Mouse (Mus musculus): ENCODE results near the gene Scamp4. TPM values are rescaled to one million over a fixed set of nuclear protein-coding genes. Genes with fewer than 3 reads are reported as not detected.
A peak's percentile ranks its signal among the peaks of the same experiment; 100 is the strongest.
"Not testable (repeated sequence)": the region's sequence is repeated elsewhere in the genome, so short reads cannot be mapped to it uniquely, and the experiment has no call there.

Scamp4 gene
- polyA plus RNA-seq, 1 experiment from 2014 or later, result 41.9 TPM

DNA sequence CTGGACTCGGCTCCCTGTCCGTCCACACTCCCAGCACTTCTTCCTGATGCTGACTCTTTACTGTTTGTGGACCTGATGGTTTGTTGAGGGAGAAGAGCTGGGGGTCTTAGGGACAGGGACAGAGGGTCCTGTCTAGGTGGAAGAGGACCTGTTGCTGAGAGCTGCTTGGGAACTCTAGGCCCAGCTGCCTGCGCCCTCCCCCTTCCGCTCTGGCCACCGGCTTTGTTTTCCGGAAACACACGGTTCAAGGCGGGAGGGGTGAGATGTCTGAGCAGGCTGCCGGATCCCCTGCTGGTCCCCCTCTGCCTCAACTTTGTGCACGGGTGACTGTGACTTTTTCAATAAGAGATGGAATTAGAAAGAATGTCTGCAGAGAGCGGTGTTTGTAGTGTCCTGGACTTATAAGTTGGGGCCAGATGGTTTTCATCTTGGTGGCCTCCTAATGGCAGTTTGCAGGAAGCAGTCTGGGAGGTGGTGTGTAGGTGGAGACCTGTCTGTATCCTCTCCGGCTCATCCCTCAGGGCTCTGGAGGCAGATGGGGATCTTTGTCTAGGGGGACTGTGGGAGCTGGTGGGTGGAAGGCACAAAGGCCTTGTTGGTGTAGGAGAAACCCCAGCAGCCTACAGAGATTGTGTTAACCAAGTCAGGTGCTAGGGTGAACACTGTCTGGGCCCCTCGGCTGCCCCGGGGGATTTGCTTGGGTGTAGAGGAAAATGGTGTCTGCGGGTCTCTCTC, 21.0 kb downstream of the Scamp4 start:
- Histone ChIP-seq H3K9me3 (replicated peaks) (no peaks in the 10 kb centered on the region), H3K36me3 (replicated peaks) (no peaks in the 10 kb centered on the region), H3K4me1 (replicated peaks) (peaks cover 80% of the 10 kb centered on the region), H3K9ac (peak overlapping the region; percentile 88), H3K4me3 (replicated peaks) (peak overlapping the region; percentile 89), H3K4me2 (peak overlapping the region; percentile 97), H3K27me3 (no peaks in the 10 kb centered on the region), H3K27ac (replicated peaks) (peak overlapping the region; percentile 99)
- no peak for ATAC-seq (ENCODE audit: insufficient read depth)
- 13% methylated on average over 15 of the region's 15 CpGs for WGBS (ENCODE audit: insufficient replicate concordance)

DNA sequence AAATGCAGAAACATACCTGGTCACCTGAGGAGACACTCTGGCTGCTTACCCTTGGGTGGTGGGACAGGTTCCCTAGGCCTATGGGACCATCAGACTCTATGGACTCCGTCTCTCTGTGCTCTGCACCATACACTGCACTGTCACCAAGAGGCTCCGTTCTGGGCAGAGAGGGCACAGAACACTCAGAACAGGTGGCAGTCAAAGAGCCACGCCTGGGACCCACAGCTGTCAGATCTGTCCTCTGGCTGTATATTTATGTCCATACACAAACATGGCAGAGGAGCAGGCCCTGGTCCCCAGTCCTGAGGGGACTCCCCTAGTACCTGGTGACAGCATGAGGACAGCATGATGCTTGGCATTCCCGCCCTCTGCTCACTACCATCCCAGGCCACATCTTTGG, 23.1 kb downstream of the Scamp4 start:
- no peak for ATAC-seq (ENCODE audit: insufficient read depth)
- 0 out of 2 replicates have a peak overlapping the region, but pooled peaks have one; percentile 34 for H3K27ac ChIP-seq (replicated peaks)
- 73% methylated on average over 4 of the region's 4 CpGs for WGBS (ENCODE audit: insufficient replicate concordance)

DNA sequence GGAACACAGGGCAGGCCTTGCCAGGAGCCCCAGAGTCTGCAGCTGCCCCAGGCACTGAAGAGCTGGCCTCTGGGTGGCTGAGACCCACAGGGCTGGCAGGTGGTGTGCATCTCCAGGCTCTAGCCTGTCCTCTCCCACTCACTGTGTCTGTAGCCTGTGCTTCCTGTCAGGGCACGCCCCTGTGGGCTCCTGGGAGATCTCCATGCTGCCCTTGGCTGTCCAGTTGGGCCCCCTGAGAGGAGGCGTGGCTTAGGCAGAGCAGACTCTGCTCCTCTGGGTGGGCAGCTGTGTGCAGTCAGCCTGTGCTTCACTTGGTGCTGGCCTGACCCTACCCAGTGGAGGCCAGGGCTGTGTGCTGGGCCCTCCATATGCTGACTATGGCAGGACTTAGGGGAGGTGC, 25.0 kb downstream of the Scamp4 start:
- WGBS (ENCODE audit: insufficient replicate concordance), result 37% methylated on average over 2 of the region's 2 CpGs
- H3K4me3 ChIP-seq (replicated peaks), result no peak overlapping the region
- H3K9ac ChIP-seq, result no peak overlapping the region
- ATAC-seq (ENCODE audit: insufficient read depth), result no peak
- no peak overlapping the region for H3K4me2 ChIP-seq
- no peaks in the 10 kb centered on the region for H3K27me3 ChIP-seq
- no peaks in the 10 kb centered on the region; the same call in 1 of the 2 replicates for H3K36me3 ChIP-seq (replicated peaks)
- peaks cover 73% of the 10 kb centered on the region for H3K4me1 ChIP-seq (replicated peaks)
- H3K9me3 ChIP-seq (replicated peaks), result no peaks in the 10 kb centered on the region
- 0 out of 2 replicates have a peak overlapping the region, but pooled peaks have one; percentile 4 for H3K27ac ChIP-seq (replicated peaks)

More for the DNA sequence above, 23.1 kb downstream of the Scamp4 start:
- Histone ChIP-seq H3K9me3 (replicated peaks) (no peaks in the 10 kb centered on the region), H3K9ac (no peak overlapping the region), H3K27me3 (no peaks in the 10 kb centered on the region), H3K36me3 (replicated peaks) (no peaks in the 10 kb centered on the region; the same call in 1 of the 2 replicates), H3K4me2 (no peak overlapping the region), H3K4me1 (replicated peaks) (peaks cover 72% of the 10 kb centered on the region), H3K4me3 (replicated peaks) (no peak overlapping the region)

DNA sequence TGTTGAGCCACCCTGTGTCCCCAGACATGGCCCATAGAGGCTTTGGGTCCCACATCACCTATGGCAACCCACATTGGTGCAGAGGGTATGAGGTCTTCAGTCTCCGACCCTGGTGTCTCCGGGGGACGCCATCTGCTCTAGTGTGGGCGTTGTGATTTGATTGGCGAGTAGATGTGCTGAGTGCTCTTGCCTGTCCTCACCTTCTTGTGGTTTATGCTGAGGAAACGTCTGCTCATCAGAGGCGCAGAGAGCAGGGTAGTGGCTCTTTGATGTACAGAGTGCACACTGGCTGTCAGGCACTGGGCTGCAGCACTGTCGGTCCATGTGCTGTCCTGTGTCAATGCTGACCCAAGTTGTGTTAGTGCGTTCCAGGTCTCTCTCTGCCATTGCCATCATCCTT, 26.3 kb downstream of the Scamp4 start:
- WGBS (ENCODE audit: insufficient replicate concordance), result 68% methylated on average over 9 of the region's 9 CpGs
- no peaks in the 10 kb centered on the region for H3K9me3 ChIP-seq (replicated peaks)
- no peak overlapping the region for H3K4me3 ChIP-seq (replicated peaks)
- H3K27ac ChIP-seq (replicated peaks), result no peak overlapping the region
- no peak overlapping the region for H3K4me2 ChIP-seq
- peaks cover 2% of the 10 kb centered on the region for H3K36me3 ChIP-seq (replicated peaks)
- ATAC-seq (ENCODE audit: insufficient read depth), result no peak
- no peaks in the 10 kb centered on the region for H3K27me3 ChIP-seq
- H3K9ac ChIP-seq, result no peak overlapping the region
- H3K4me1 ChIP-seq (replicated peaks), result peaks cover 62% of the 10 kb centered on the region

DNA sequence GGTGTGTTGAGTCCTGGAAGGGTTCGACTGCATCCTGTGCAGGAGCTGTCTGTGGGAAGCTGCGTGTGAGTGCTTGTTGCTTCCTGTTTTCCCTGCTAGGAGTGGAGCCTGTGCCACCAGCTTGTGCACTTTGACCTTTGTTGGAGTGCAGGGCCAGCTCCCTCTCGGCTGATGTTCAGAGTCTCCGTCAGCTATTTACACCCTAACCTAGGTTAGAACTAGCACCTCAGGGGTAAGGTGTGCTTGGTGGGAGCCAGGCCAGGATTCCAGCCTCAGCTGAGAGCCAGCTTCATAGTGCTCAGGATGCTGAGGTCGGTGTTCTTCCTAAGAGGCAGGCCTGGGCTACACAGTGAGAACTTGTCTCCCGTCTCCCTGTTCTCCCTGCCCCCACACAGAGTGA, 32.7 kb downstream of the Scamp4 start:
- Histone ChIP-seq H3K4me2 (no peak overlapping the region), H3K36me3 (replicated peaks) (peaks cover 66% of the 10 kb centered on the region), H3K9me3 (replicated peaks) (no peaks in the 10 kb centered on the region), H3K4me1 (replicated peaks) (peaks cover 20% of the 10 kb centered on the region), H3K27ac (replicated peaks) (0 out of 2 replicates have a peak overlapping the region, but pooled peaks have one; percentile 29), H3K27me3 (no peaks in the 10 kb centered on the region), H3K9ac (no peak overlapping the region), H3K4me3 (replicated peaks) (no peak overlapping the region)
- no peak for ATAC-seq (ENCODE audit: insufficient read depth)
- WGBS (ENCODE audit: insufficient replicate concordance), result 61% methylated on average over 6 of the region's 6 CpGs

DNA sequence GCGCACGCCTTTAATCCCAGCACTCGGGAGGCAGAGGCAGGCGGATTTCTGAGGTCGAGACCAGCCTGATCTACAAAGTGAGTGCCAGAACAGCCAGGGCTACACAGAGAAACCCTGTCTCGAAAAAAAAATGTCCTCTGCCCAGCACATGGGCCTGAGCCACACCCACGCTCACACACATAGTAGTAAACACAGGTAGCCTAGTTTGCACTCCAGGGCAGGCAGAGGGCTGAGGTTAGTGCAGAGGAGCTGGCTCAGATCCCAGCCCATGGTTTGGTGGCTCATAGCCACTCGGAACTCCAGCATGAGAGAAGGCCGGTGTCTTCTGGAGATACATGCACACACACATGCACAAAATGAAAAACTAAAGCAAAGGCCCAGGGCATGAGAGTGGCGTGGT, 44.3 kb downstream of the Scamp4 start:
- WGBS (ENCODE audit: insufficient replicate concordance), result 76% methylated on average over 10 of the region's 10 CpGs
- no peak for ATAC-seq (ENCODE audit: insufficient read depth)

DNA sequence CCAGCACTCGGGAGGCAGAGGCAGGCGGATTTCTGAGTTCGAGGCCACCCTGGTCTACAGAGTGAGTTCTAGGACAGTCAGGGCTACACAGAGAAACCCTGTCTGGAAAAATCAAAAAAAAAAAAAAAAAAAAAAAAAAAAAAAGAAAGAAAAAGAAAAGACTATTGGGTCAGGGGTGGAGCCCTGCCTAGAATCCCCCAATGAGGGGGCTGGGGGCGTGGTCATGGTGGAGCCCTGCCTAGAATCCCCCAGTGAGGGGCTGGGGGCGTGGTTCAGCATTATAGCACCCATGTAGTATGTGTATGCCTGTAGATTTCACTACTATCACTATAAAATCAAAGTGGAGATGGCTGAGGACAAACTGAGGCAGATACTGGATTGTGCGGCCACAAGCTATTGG, 47.2 kb downstream of the Scamp4 start:
- peaks cover 30% of the 10 kb centered on the region for H3K4me1 ChIP-seq (replicated peaks)
- not testable (repeated sequence) for H3K4me2 ChIP-seq; H3K4me3 ChIP-seq (replicated peaks); H3K36me3 ChIP-seq (replicated peaks); H3K9ac ChIP-seq; H3K9me3 ChIP-seq (replicated peaks); H3K27ac ChIP-seq (replicated peaks); ATAC-seq (ENCODE audit: insufficient read depth); H3K27me3 ChIP-seq
- WGBS (ENCODE audit: insufficient replicate concordance), result 65% methylated on average over 6 of the region's 6 CpGs

More for the DNA sequence above, 44.3 kb downstream of the Scamp4 start:
- peaks cover 30% of the 10 kb centered on the region for H3K36me3 ChIP-seq (replicated peaks)
- no peaks in the 10 kb centered on the region for H3K27me3 ChIP-seq
- no peak overlapping the region for H3K4me3 ChIP-seq (replicated peaks)
- H3K4me2 ChIP-seq, result no peak overlapping the region
- H3K27ac ChIP-seq (replicated peaks), result no peak overlapping the region
- no peak overlapping the region for H3K9ac ChIP-seq
- H3K9me3 ChIP-seq (replicated peaks), result no peaks in the 10 kb centered on the region
- H3K4me1 ChIP-seq (replicated peaks), result peaks cover 8% of the 10 kb centered on the region

DNA sequence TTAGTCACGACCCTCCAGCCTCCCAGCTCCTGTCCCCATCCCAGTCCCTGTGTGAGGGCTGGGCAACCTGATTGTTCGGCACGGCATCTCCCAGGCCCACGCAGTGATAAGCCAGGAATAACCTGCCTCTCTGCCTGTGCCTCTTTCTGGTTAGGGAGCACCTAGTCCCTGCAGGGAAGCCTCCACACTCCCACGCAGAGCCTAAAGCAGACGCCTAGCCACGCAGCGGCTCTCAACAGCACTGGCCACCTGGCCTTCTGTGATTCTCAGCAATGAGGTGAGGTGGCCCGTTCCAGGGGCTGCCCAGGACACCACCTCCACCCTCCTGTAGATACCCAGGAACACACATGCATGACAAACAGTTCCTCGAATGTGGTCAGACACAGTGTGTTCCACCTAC, 47.7 kb downstream of the Scamp4 start:
- H3K27ac ChIP-seq (replicated peaks), result no peak overlapping the region
- H3K9me3 ChIP-seq (replicated peaks), result no peaks in the 10 kb centered on the region
- H3K4me3 ChIP-seq (replicated peaks), result no peak overlapping the region
- H3K36me3 ChIP-seq (replicated peaks), result 0 out of 2 replicates have a peak, but pooled peaks cover 4% of the 10 kb centered on the region
- no peak overlapping the region for H3K4me2 ChIP-seq
- H3K9ac ChIP-seq, result no peak overlapping the region
- 78% methylated on average over 10 of the region's 10 CpGs for WGBS (ENCODE audit: insufficient replicate concordance)
- no peaks in the 10 kb centered on the region for H3K27me3 ChIP-seq
- no peak for ATAC-seq (ENCODE audit: insufficient read depth)
- peaks cover 35% of the 10 kb centered on the region for H3K4me1 ChIP-seq (replicated peaks)

DNA sequence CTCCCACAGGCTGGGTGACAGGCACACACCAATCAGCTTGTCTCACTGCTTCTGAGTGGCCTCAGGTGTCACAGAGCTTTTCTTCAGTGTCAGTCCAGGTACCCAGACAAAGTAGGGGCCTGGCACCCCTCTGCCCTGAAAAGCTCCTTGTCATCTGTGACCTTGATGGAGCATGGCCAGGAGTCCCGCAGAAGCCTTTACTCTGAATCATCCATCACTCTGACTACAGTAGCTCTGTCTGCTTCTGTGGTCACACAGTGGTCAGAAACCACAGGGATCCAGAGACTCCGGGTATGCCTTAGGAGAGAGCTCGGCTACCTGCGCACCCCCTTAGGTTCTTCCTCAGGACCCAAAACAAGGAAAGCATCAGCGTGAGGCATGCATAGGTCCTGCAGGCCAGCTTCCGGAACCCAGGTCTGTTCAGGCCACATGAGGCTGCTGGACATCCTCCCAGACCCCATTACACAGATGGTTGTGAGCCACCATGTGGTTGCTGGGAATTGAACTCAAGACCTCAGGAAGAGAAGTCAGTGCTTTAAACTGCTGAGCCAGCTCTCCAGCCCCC, 50.6 kb downstream of the Scamp4 start:
- WGBS (ENCODE audit: insufficient replicate concordance), result 76% methylated on average over 6 of the region's 6 CpGs

DNA sequence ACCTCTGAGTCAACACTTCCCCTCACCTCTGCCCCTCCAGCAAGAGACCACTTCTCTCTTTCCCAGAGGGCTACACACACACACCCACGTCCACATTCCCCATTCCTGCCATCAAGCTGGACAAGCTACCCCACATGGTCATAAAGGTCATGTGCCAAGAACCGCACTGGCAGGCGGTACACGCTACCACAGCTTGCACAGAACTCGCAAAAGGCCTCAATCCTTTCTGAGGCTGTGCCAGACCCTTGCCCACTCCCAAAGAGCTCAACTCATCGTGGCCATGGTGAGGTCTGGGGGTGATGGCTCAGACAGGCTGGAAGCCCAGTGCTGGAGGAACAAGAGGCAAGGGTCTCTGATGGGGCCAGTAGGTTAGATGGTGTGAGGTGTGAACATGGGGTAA, 52.2 kb downstream of the Scamp4 start:
- 81% methylated on average over 6 of the region's 6 CpGs for WGBS (ENCODE audit: insufficient replicate concordance)
- no peaks in the 10 kb centered on the region for H3K27me3 ChIP-seq
- H3K4me1 ChIP-seq (replicated peaks), result peaks cover 63% of the 10 kb centered on the region
- H3K9me3 ChIP-seq (replicated peaks), result no peaks in the 10 kb centered on the region
- H3K36me3 ChIP-seq (replicated peaks), result no peaks in the 10 kb centered on the region
- no peak overlapping the region for H3K9ac ChIP-seq
- no peak overlapping the region for H3K27ac ChIP-seq (replicated peaks)
- no peak for ATAC-seq (ENCODE audit: insufficient read depth)
- H3K4me2 ChIP-seq, result peak overlapping the region; percentile 92
- 0 out of 2 replicates have a peak overlapping the region, but pooled peaks have one; percentile 2 for H3K4me3 ChIP-seq (replicated peaks)

More for the DNA sequence above, 50.6 kb downstream of the Scamp4 start:
- Histone ChIP-seq H3K4me3 (replicated peaks) (no peak overlapping the region), H3K9me3 (replicated peaks) (no peaks in the 10 kb centered on the region), H3K36me3 (replicated peaks) (no peaks in the 10 kb centered on the region), H3K27ac (replicated peaks) (no peak overlapping the region), H3K9ac (no peak overlapping the region), H3K4me1 (replicated peaks) (peaks cover 62% of the 10 kb centered on the region), H3K27me3 (no peaks in the 10 kb centered on the region), H3K4me2 (no peak overlapping the region)
- ATAC-seq (ENCODE audit: insufficient read depth), result no peak

DNA sequence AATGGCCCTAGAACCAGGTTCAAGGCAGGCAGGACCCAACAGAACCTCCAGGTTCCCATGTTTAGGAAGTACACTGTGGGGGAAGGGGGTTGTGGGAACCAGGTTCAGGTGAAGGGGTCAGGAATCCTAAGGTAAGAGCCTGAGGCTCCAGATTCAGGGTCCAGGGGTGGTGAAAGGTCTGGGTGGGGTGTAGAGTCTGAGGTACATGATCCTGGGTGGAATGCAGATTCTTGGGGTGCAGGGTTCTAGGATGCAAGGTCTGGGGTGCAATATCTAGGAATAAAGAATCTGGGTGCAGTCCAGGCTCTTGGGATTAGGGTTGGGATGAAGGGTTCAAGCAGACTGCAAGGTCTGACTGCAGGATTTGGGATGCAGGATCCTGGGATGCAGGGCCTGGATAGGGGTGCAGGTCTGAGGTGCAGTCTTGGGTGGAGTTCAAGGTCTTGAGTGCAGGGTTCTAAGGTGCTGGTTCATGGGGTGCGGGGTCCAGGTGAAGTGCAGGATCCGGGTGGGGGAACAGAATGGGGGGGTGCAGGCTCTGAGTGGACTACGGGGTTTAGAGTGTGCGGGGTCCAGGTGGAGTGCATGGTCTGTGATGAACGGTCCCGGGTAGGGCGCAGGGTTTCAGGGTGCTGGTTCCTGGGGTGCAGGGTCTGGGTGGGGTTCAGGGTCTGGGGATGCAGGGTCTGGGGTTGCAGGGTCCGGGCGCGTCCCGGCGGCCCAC, 52.9 kb downstream of the Scamp4 start:
- H3K9ac ChIP-seq, result peak overlapping the region; percentile 90
- 3% methylated on average over 12 of the region's 12 CpGs for WGBS (ENCODE audit: insufficient replicate concordance)
- H3K4me3 ChIP-seq (replicated peaks), result peak overlapping the region; percentile 86
- no peaks in the 10 kb centered on the region for H3K36me3 ChIP-seq (replicated peaks)
- H3K27ac ChIP-seq (replicated peaks), result peak overlapping the region; percentile 87
- H3K4me2 ChIP-seq, result peak overlapping the region; percentile 92
- H3K9me3 ChIP-seq (replicated peaks), result no peaks in the 10 kb centered on the region
- ATAC-seq (ENCODE audit: insufficient read depth), result peak; percentile 4; the same call in 1 of the 2 replicates
- peaks cover 63% of the 10 kb centered on the region for H3K4me1 ChIP-seq (replicated peaks)
- no peaks in the 10 kb centered on the region for H3K27me3 ChIP-seq

All from liver, embryonic 15.5 days (tissue).